Mouse (Mus musculus): ENCODE measurements around the gene Olfr1395.

Olfr1395 gene

GRCm38 (mm10) chr11:49141974-49142373 lies at the start of gene Olfr1395:
Olfr1395 (plus strand) TSS chr11:49142274.
- DNase-seq (ENCODE audit: low read depth in 1 of 2, low spot score in 2 of 2): no peak

GRCm38 (mm10) chr11:49092786-49093185 lies 49.3 kb upstream of the Olfr1395 start:
- no peak for DNase-seq (ENCODE audit: low read depth in 1 of 2, low spot score in 2 of 2)

GRCm38 (mm10) chr11:49093861-49094660 lies 48.0 kb upstream of the Olfr1395 start:
- DNase-seq (ENCODE audit: low read depth in 1 of 2, low spot score in 2 of 2): no peak

GRCm38 (mm10) chr11:49095367-49095766 lies 46.7 kb upstream of the Olfr1395 start:
- DNase-seq (ENCODE audit: low read depth in 1 of 2, low spot score in 2 of 2): no peak

GRCm38 (mm10) chr11:49100409-49100808 lies 41.7 kb upstream of the Olfr1395 start:
- DNase-seq (ENCODE audit: low read depth in 1 of 2, low spot score in 2 of 2): no peak

GRCm38 (mm10) chr11:49101500-49101899 lies 40.6 kb upstream of the Olfr1395 start:
- DNase-seq (ENCODE audit: low read depth in 1 of 2, low spot score in 2 of 2): no peak

- peak; percentile 36 to 77 for DNase-seq (ENCODE audit: low read depth in 1 of 2, low spot score in 2 of 2)
Observed at GRCm38 (mm10) chr11:49103047-49103693, 38.9 kb upstream of the Olfr1395 start.

- DNase-seq (ENCODE audit: low read depth in 1 of 2, low spot score in 2 of 2): no peak
Observed at GRCm38 (mm10) chr11:49105752-49106151, 36.3 kb upstream of the Olfr1395 start.

- no peak for DNase-seq (ENCODE audit: low read depth in 1 of 2, low spot score in 2 of 2)
Observed at GRCm38 (mm10) chr11:49107650-49108537, 34.2 kb upstream of the Olfr1395 start.

GRCm38 (mm10) chr11:49108833-49109232 lies 33.2 kb upstream of the Olfr1395 start:
- no peak for DNase-seq (ENCODE audit: low read depth in 1 of 2, low spot score in 2 of 2)

GRCm38 (mm10) chr11:49111000-49111399 lies 31.1 kb upstream of the Olfr1395 start:
- no peak for DNase-seq (ENCODE audit: low read depth in 1 of 2, low spot score in 2 of 2)

GRCm38 (mm10) chr11:49112624-49113219 lies 29.4 kb upstream of the Olfr1395 start:
- DNase-seq (ENCODE audit: low read depth in 1 of 2, low spot score in 2 of 2): no peak

- no peak for DNase-seq (ENCODE audit: low read depth in 1 of 2, low spot score in 2 of 2)
Observed at GRCm38 (mm10) chr11:49114158-49114557, 27.9 kb upstream of the Olfr1395 start.

GRCm38 (mm10) chr11:49114774-49115173 lies 27.3 kb upstream of the Olfr1395 start, which contains the start of gene Olfr1396:
Olfr1396 (minus strand) TSS chr11:49114874.
- no peak for DNase-seq (ENCODE audit: low read depth in 1 of 2, low spot score in 2 of 2)

- DNase-seq (ENCODE audit: low read depth in 1 of 2, low spot score in 2 of 2): no peak
Observed at GRCm38 (mm10) chr11:49119635-49120034, 22.4 kb upstream of the Olfr1395 start.

GRCm38 (mm10) chr11:49124169-49124568 lies 17.9 kb upstream of the Olfr1395 start:
- no peak for DNase-seq (ENCODE audit: low read depth in 1 of 2, low spot score in 2 of 2)

GRCm38 (mm10) chr11:49154077-49154476 lies 12.0 kb downstream of the Olfr1395 start, which contains the start of gene Olfr1394:
Olfr1394 (plus strand) TSS chr11:49154377.
- no peak for DNase-seq (ENCODE audit: low read depth in 1 of 2, low spot score in 2 of 2)

GRCm38 (mm10) chr11:49156821-49157814 lies 15.0 kb downstream of the Olfr1395 start:
- DNase-seq (ENCODE audit: low read depth in 1 of 2, low spot score in 2 of 2): no peak

- no peak for DNase-seq (ENCODE audit: low read depth in 1 of 2, low spot score in 2 of 2)
Observed at GRCm38 (mm10) chr11:49168839-49169611, 27.0 kb downstream of the Olfr1395 start.

All from monocyte, adult 2 months (primary cell).